Mouse (Mus musculus) inflammation-experienced regulatory T-cells, adult 6 months (primary cell): Measurements from ENCODE around the gene Rnf123. TPM values are rescaled to one million over a fixed set of nuclear protein-coding genes. Genes with fewer than 3 reads are reported as not detected.

ENCODE experiments used
- ATAC-seq: one replicate; pipeline ENCODE4 v1.8.0; 2017
- polyA plus RNA-seq, 3 experiments: library from polyadenylated mRNA; unstranded; fragments of 100-300 nt; shearing (Covaris generic); gene quantifications; one replicate each; pipeline ENCODE4 v1.2.1; 2017

Gene Rnf123
- polyA plus RNA-seq, 3 experiments from 2014 or later = 36.0 to 83.5 (median 66.3) TPM

- no peak for ATAC-seq
Observed at GRCm38 (mm10) chr9:108062142-108062541, 21.0 kb downstream of the Rnf123 start.

GRCm38 (mm10) chr9:108058291-108058690, 24.9 kb downstream of the Rnf123 start:
- no peak for ATAC-seq

GRCm38 (mm10) chr9:108057262-108057562, 25.9 kb downstream of the Rnf123 start:
- no peak for ATAC-seq

GRCm38 (mm10) chr9:108056361-108057261, 26.5 kb downstream of the Rnf123 start:
- ATAC-seq = no peak

- ATAC-seq = no peak
Observed at GRCm38 (mm10) chr9:108055661-108056237, 27.4 kb downstream of the Rnf123 start.

GRCm38 (mm10) chr9:108055061-108055460, 28.1 kb downstream of the Rnf123 start:
- ATAC-seq = no peak

GRCm38 (mm10) chr9:108054331-108055040, 28.7 kb downstream of the Rnf123 start:
- no peak for ATAC-seq

- no peak for ATAC-seq
Observed at GRCm38 (mm10) chr9:108053665-108054225, 29.4 kb downstream of the Rnf123 start.

- ATAC-seq = peak; percentile 68
Observed at GRCm38 (mm10) chr9:108052885-108053664, 30.1 kb downstream of the Rnf123 start, which contains the start of gene Amigo3. Amigo3 (plus strand) TSS chr9:108053159.

GRCm38 (mm10) chr9:108052411-108052810, 30.7 kb downstream of the Rnf123 start:
- no peak for ATAC-seq

GRCm38 (mm10) chr9:108051931-108052220, 31.3 kb downstream of the Rnf123 start:
- no peak for ATAC-seq

GRCm38 (mm10) chr9:108051184-108051930, 31.8 kb downstream of the Rnf123 start:
- ATAC-seq = no peak

GRCm38 (mm10) chr9:108049561-108050251, 33.4 kb downstream of the Rnf123 start:
- peak; percentile 3 for ATAC-seq

GRCm38 (mm10) chr9:108049016-108049455, 34.1 kb downstream of the Rnf123 start, which contains the start of gene Gmppb:
Gmppb (plus strand) TSS chr9:108049242.
- peak; percentile 92 for ATAC-seq

- ATAC-seq = no peak
Observed at GRCm38 (mm10) chr9:108048566-108048955, 34.6 kb downstream of the Rnf123 start.

GRCm38 (mm10) chr9:108047601-108048565, 35.3 kb downstream of the Rnf123 start:
- no peak for ATAC-seq

- no peak for ATAC-seq
Observed at GRCm38 (mm10) chr9:108046582-108046981, 36.6 kb downstream of the Rnf123 start.

GRCm38 (mm10) chr9:108044751-108045492, 38.2 kb downstream of the Rnf123 start:
- ATAC-seq = no peak
